Mouse (Mus musculus) gastrocnemius, postnatal 10 days (tissue): ENCODE measurements around the gene Jmjd7. TPM values are rescaled to one million over a fixed set of nuclear protein-coding genes. Genes with fewer than 3 reads are reported as not detected.
A peak's percentile ranks its signal among the peaks of the same experiment; 100 is the strongest.

Source experiments
- DNase-seq: peaks from one replicate; pipeline ENCODE4 v3.0.0; 2021; ENCODE audit warnings: mixed read lengths
- microRNA-seq, 2 experiments: library from miRNA; unstranded; fragments of <30 nt; microRNA quantifications; one replicate each; pipeline ENCODE4 v1.2.0; 2021
- total RNA-seq, 2 experiments: library from RNA; stranded (reverse); gene quantifications; 2 replicates each; pipeline ENCODE4 v1.2.3; 2021

Gene Jmjd7
- total RNA-seq, 2 experiments from 2014 or later: 4.1 to 5.3 TPM

GRCm38 (mm10) chr2:120059466-120059865 is 32.2 kb downstream of the Jmjd7 start:
- no peak for DNase-seq

GRCm38 (mm10) chr2:120060190-120060589 is 32.9 kb downstream of the Jmjd7 start:
- no peak for DNase-seq

GRCm38 (mm10) chr2:120060651-120061050 is 33.4 kb downstream of the Jmjd7 start:
- DNase-seq: no peak

- no peak for DNase-seq
Measured at GRCm38 (mm10) chr2:120062248-120062647, 35.0 kb downstream of the Jmjd7 start.

GRCm38 (mm10) chr2:120064639-120065038 is 37.4 kb downstream of the Jmjd7 start:
- no peak for DNase-seq

GRCm38 (mm10) chr2:120065243-120065642 is 38.0 kb downstream of the Jmjd7 start:
- no peak for DNase-seq

GRCm38 (mm10) chr2:120066224-120066623 is 38.9 kb downstream of the Jmjd7 start:
- DNase-seq: no peak

- peak; percentile 43 for DNase-seq
Measured at GRCm38 (mm10) chr2:120068555-120069465, 41.5 kb downstream of the Jmjd7 start.

GRCm38 (mm10) chr2:120069466-120069990 is 42.2 kb downstream of the Jmjd7 start:
- no peak for DNase-seq

GRCm38 (mm10) chr2:120074096-120074495 is 46.8 kb downstream of the Jmjd7 start:
- no peak for DNase-seq

- DNase-seq: peak; percentile 54
Measured at GRCm38 (mm10) chr2:120076076-120076705, 48.9 kb downstream of the Jmjd7 start.

Small RNAs within 50 kb of the gene (microRNA-seq; reads per million reads assigned to microRNA genes)
- 0 to 0.25 reads per million in 2 experiments for gene Mir7665

Other genes with a start within 250 kb of the Jmjd7 start
- gene Rpap1, start 239.9 kb upstream of the Jmjd7 start, total RNA-seq: 10 to 100 TPM; 14.2 to 14.5 TPM
- 1 to 10 TPM; 3.6 to 5.1 TPM for gene Tyro3, start 229.8 kb upstream of the Jmjd7 start, total RNA-seq
- gene Mga, start 130.3 kb upstream of the Jmjd7 start, total RNA-seq: 10 to 100 TPM; 44.9 to 54.4 TPM
- gene Mapkbp1, start 54.8 kb upstream of the Jmjd7 start, total RNA-seq: 10 to 100 TPM in 1 of 2 experiments, 1 to 10 TPM in 1; 9.1 to 11.0 TPM
- gene Gm28042, start within 50 bp of the Jmjd7 start, total RNA-seq: 1 to 10 TPM; 1.1 to 1.2 TPM
- 1 to 10 TPM in 1 of 2 experiments, under 1 TPM in 1; 0.82 to 2.2 TPM for gene Pla2g4b, start 5.9 kb downstream of the Jmjd7 start, total RNA-seq
- 100 to 1,000 TPM; 130 to 134 TPM for gene Ehd4, start 127.1 kb downstream of the Jmjd7 start, total RNA-seq
- 10 to 100 TPM; 32.5 to 33.7 TPM for gene Pla2g4e, start 217.9 kb downstream of the Jmjd7 start, total RNA-seq